Mouse (Mus musculus) large intestine, adult 2 months (tissue): ENCODE measurements around the gene Wapl. TPM values are rescaled to one million over a fixed set of nuclear protein-coding genes. Genes with fewer than 3 reads are reported as not detected.

ENCODE experiments used
- DNase-seq: peaks from one replicate; pipeline ENCODE4 v3.0.0-alpha.2; 2012; ENCODE audit warnings: low read depth, low spot score
- WGBS: fragments of 180-500 bp; shearing (Covaris S2); methylation state at CpG from one replicate; pipeline ENCODE4 v1.1.7; 2018; 5-methylcytosine and 5-hydroxymethylcytosine counted together
- polyA plus RNA-seq: library from polyadenylated mRNA; depleted of rRNA; stranded (reverse); fragments of >200 nt; gene quantifications from 2 replicates; pipeline ENCODE4 v1.2.3, GENCODE M21; 2012; rRNA removed

The Wapl gene
- polyA plus RNA-seq: 25.3 and 28.8 TPM in 2 replicates

- DNase-seq: peak; percentile 94
- WGBS: under 1% methylated on average over 88 of the region's 90 CpGs
These were observed at the start of gene Wapl for GRCm38 (mm10) chr14:34673395-34674228. Wapl (plus strand) TSS chr14:34673928.

GRCm38 (mm10) chr14:34626824-34627223, 46.9 kb upstream of the Wapl start:
- WGBS: 33% methylated on average over 7 of the region's 7 CpGs
- no peak for DNase-seq

- no peak for DNase-seq
- WGBS: 45% methylated on average over 10 of the region's 10 CpGs
These were observed 40.8 kb upstream of the Wapl start for GRCm38 (mm10) chr14:34632722-34633448.

GRCm38 (mm10) chr14:34635192-34635591, 38.5 kb upstream of the Wapl start:
- no peak for DNase-seq
- 34% methylated on average over 7 of the region's 7 CpGs for WGBS

GRCm38 (mm10) chr14:34635721-34636120, 38.0 kb upstream of the Wapl start:
- WGBS: 76% methylated on average over 6 of the region's 6 CpGs
- no peak for DNase-seq

- WGBS: 82% methylated on average over 7 of the region's 7 CpGs
- DNase-seq: no peak
These were observed 29.6 kb upstream of the Wapl start for GRCm38 (mm10) chr14:34644140-34644539.

GRCm38 (mm10) chr14:34647870-34648475, 25.8 kb upstream of the Wapl start:
- DNase-seq: no peak
- 73% methylated on average over 8 of the region's 8 CpGs for WGBS

GRCm38 (mm10) chr14:34657131-34657530, 16.6 kb upstream of the Wapl start:
- whole genome bisulfite sequencing: 88% methylated on average over 5 of the region's 5 CpGs

GRCm38 (mm10) chr14:34660351-34660787, 13.4 kb upstream of the Wapl start:
- 82% methylated on average over 7 of the region's 7 CpGs for WGBS
- DNase-seq: no peak

More at GRCm38 (mm10) chr14:34657131-34657530, 16.6 kb upstream of the Wapl start:
- DNase-seq: no peak

- DNase-seq: no peak
- 38% methylated on average over 22 of the region's 22 CpGs for WGBS
These were observed 12.7 kb upstream of the Wapl start for GRCm38 (mm10) chr14:34660788-34661591.

- no peak for DNase-seq
- 1% methylated on average over 39 of the region's 39 CpGs for WGBS
These were observed 11.9 kb upstream of the Wapl start for GRCm38 (mm10) chr14:34661621-34662477.

GRCm38 (mm10) chr14:34662478-34662826, 11.3 kb upstream of the Wapl start:
- no peak for DNase-seq
- 12% methylated on average over 4 of the region's 4 CpGs for WGBS

GRCm38 (mm10) chr14:34663381-34663780, 10.3 kb upstream of the Wapl start:
- 97% methylated on average over 1 of the region's 1 CpGs for WGBS
- no peak for DNase-seq

- WGBS: 61% methylated on average over 3 of the region's 3 CpGs
These were observed 4.6 kb upstream of the Wapl start for GRCm38 (mm10) chr14:34669082-34669481.

GRCm38 (mm10) chr14:34670256-34670655, 3.5 kb upstream of the Wapl start:
- WGBS: 12% methylated on average over 2 of the region's 2 CpGs
- DNase-seq: no peak

More at GRCm38 (mm10) chr14:34669082-34669481, 4.6 kb upstream of the Wapl start:
- DNase-seq: no peak

GRCm38 (mm10) chr14:34674229-34674791, 582 bp downstream of the Wapl start:
- DNase-seq: no peak

GRCm38 (mm10) chr14:34674932-34675331, 1.2 kb downstream of the Wapl start:
- WGBS: 8% methylated on average over 9 of the region's 9 CpGs
- DNase-seq: no peak

More at GRCm38 (mm10) chr14:34674229-34674791, 582 bp downstream of the Wapl start:
- under 1% methylated on average over 52 of the region's 52 CpGs for WGBS

GRCm38 (mm10) chr14:34675347-34675865, 1.7 kb downstream of the Wapl start:
- no peak for DNase-seq
- 25% methylated on average over 5 of the region's 5 CpGs for WGBS
